Mouse (Mus musculus) heart, adult 2 months (tissue): ENCODE measurements around the gene Slc44a3.

ENCODE experiments used
- CTCF ChIP-seq: fragments of 200-600 bp; IDR thresholded peaks from 2 replicates; pipeline ENCODE4 v1.8.1; 2022; ENCODE audit warnings: antibody characterized with exemption, mild to moderate bottlenecking, moderate library complexity
- EP300 ChIP-seq: fragments of 200-500 bp; IDR thresholded peaks from 2 replicates; pipeline ENCODE4 v1.6.1; 2011; ENCODE audit warnings: low read depth, low read length, control low read depth; ENCODE audit not compliant: insufficient read depth
- POLR2A ChIP-seq: fragments of 200-500 bp; IDR thresholded peaks from 2 replicates; pipeline ENCODE4 v1.6.1; 2011; ENCODE audit warnings: mild to moderate bottlenecking, low read depth, low read length, control low read depth; ENCODE audit not compliant: insufficient read depth

DNA sequence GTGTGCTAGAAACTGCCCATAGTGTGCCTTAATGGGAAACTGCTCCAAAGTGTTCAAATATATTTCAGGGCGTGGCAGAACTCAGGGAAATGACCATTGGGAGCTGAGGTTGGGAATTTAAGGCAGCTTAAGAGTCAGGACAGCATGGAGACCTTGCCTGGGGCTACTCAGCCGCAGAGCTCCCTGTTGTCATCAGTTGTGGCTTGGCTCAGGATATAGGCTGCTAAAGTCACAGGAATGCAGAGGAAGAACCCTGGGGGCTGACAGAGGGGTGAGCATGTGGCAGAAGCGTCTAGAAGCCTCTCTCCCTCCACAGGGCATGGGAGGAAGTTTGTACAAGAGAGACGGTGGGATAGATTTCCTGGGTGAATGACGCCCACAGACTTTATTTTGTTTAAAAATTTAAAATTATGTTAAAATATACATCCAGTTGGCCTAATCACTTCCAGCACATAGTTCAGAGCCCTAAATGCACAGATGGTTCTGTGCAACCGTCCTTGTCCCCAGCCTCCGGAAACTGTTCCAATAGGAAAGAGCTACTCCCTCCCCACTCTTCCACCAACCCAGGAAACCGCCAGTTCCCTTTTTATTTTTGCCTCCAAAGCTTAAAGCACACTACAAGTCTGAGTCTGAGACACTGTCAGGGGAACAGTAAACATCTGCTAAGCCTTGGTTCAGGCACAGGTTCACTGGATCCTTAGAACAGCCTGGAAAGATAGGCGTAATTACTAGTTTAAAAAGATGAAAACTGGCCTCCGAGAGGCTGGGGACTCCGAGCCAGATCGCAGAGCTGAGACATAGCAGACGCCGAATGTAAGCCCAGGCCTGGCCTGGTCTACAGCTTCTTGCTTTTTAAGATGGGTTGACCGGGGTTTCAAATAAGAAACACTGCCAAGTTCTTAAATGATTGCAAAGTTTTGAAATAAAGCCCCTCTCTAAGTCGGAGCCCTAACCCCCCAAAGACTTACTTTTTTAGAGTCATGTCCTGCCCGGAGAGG lies 5.8 kb downstream of the Slc44a3 start:
- no peak for TF ChIP-seq POLR2A
- TF ChIP-seq CTCF: no peak
- no peak for TF ChIP-seq EP300
